Mouse (Mus musculus) forebrain, embryonic 11.5 days (tissue): Measurements from ENCODE around the gene Pxdn. TPM values are rescaled to one million over a fixed set of nuclear protein-coding genes. Genes with fewer than 3 reads are reported as not detected.

ENCODE experiments used
- ATAC-seq: fragments of 200-750 bp; cut with Nextera tagmentation; replicated peaks from 2 replicates; pipeline ENCODE4 v1.8.0; 2017; ENCODE audit warnings: moderate TSS enrichment; ENCODE audit not compliant: low FRiP score
- DNase-seq: peaks from one replicate; pipeline ENCODE4 v3.0.0-alpha.2; 2017; ENCODE audit warnings: low spot score
- H3K27ac ChIP-seq: fragments of 300-500 bp; sonication (generic); 2 replicates; pipeline ENCODE4 v1.5.1; 2014; ENCODE audit warnings: low read depth, low read length
- H3K27me3 ChIP-seq: fragments of 300-500 bp; sonication (generic); 2 replicates; pipeline ENCODE4 v1.6.1; 2014; ENCODE audit warnings: mild to moderate bottlenecking, low read length, mixed read lengths; ENCODE audit not compliant: control insufficient read depth, insufficient read depth
- H3K36me3 ChIP-seq: fragments of 300-500 bp; sonication (generic); 2 replicates; pipeline ENCODE4 v1.6.1; 2014; ENCODE audit warnings: mild to moderate bottlenecking, low read length, moderate library complexity, mixed read lengths; ENCODE audit not compliant: control insufficient read depth, insufficient read depth
- H3K4me1 ChIP-seq: fragments of 300-500 bp; sonication (generic); replicated peaks from 2 replicates; pipeline ENCODE4 v1.6.1; 2014; ENCODE audit warnings: low read length, mixed read lengths; ENCODE audit not compliant: control insufficient read depth, insufficient read depth
- H3K4me2 ChIP-seq: fragments of 300-500 bp; sonication (generic); 2 replicates; pipeline ENCODE4 v1.6.1; 2014; ENCODE audit warnings: low read depth, mild to moderate bottlenecking, low read length, moderate library complexity, mixed read lengths; ENCODE audit not compliant: severe bottlenecking
- H3K4me3 ChIP-seq: fragments of 300-500 bp; sonication (generic); 2 replicates; pipeline ENCODE4 v1.5.1; 2014; ENCODE audit warnings: low read depth, low read length
- H3K9ac ChIP-seq: fragments of 300-500 bp; sonication (generic); 2 replicates; pipeline ENCODE4 v1.6.1; 2014; ENCODE audit warnings: low read length
- H3K9me3 ChIP-seq: fragments of 300-500 bp; sonication (generic); 2 replicates; pipeline ENCODE4 v1.6.1; 2016; ENCODE audit warnings: low read length, mixed read lengths; ENCODE audit not compliant: control insufficient read depth
- WGBS: fragments of 180-500 bp; shearing (Covaris S2); extraction: QIAGEN DNeasy Blood & Tissue Kit; methylation state at CpG from one replicate; pipeline ENCODE4 v1.1.7; 2014; 5-methylcytosine and 5-hydroxymethylcytosine counted together
- polyA plus RNA-seq: library from polyadenylated mRNA; unstranded; fragments of >200 nt; fragmentation: Nextera tagmentation; extraction: Ambion mirVana; gene quantifications from 2 replicates; pipeline ENCODE4 v1.2.1, GENCODE M21; 2014

Pxdn gene
- polyA plus RNA-seq, 1 experiment from 2014 or later: 73.7 TPM

GRCm38 (mm10) chr12:29961041-29961440 is 23.6 kb downstream of the Pxdn start:
- H3K36me3 ChIP-seq: no peaks in the 10 kb centered on the region
- no peak overlapping the region for H3K4me2 ChIP-seq
- no peak overlapping the region for H3K27ac ChIP-seq
- ATAC-seq: no peak
- H3K9ac ChIP-seq: no peak overlapping the region
- no peaks in the 10 kb centered on the region for H3K27me3 ChIP-seq
- H3K4me1 ChIP-seq: 0 out of 2 replicates have a peak, but pooled peaks cover 2% of the 10 kb centered on the region
- no peak for DNase-seq
- H3K9me3 ChIP-seq: no peaks in the 10 kb centered on the region
- no peak overlapping the region for H3K4me3 ChIP-seq
- WGBS: 90% methylated on average over 1 of the region's 1 CpGs

GRCm38 (mm10) chr12:29965016-29965415 is 27.6 kb downstream of the Pxdn start:
- H3K27ac ChIP-seq: no peak overlapping the region
- H3K4me3 ChIP-seq: no peak overlapping the region
- DNase-seq (no peak), ATAC-seq (no peak)
- no peak overlapping the region for H3K9ac ChIP-seq
- no peaks in the 10 kb centered on the region for H3K27me3 ChIP-seq
- no peaks in the 10 kb centered on the region for H3K9me3 ChIP-seq
- no peak overlapping the region for H3K4me2 ChIP-seq
- no peaks in the 10 kb centered on the region for H3K36me3 ChIP-seq
- 95% methylated on average over 6 of the region's 6 CpGs for WGBS
- H3K4me1 ChIP-seq: 0 out of 2 replicates have a peak, but pooled peaks cover 2% of the 10 kb centered on the region

GRCm38 (mm10) chr12:29971795-29972464 is 34.5 kb downstream of the Pxdn start:
- Histone ChIP-seq H3K9ac (no peak overlapping the region), H3K36me3 (peaks cover 3% of the 10 kb centered on the region; the same call in 1 of the 2 replicates), H3K27me3 (no peaks in the 10 kb centered on the region), H3K9me3 (no peaks in the 10 kb centered on the region), H3K27ac (no peak overlapping the region), H3K4me3 (no peak overlapping the region), H3K4me2 (no peak overlapping the region), H3K4me1 (no peaks in the 10 kb centered on the region)
- WGBS: 86% methylated on average over 7 of the region's 7 CpGs
- no peak for DNase-seq
- no peak for ATAC-seq

DNA sequence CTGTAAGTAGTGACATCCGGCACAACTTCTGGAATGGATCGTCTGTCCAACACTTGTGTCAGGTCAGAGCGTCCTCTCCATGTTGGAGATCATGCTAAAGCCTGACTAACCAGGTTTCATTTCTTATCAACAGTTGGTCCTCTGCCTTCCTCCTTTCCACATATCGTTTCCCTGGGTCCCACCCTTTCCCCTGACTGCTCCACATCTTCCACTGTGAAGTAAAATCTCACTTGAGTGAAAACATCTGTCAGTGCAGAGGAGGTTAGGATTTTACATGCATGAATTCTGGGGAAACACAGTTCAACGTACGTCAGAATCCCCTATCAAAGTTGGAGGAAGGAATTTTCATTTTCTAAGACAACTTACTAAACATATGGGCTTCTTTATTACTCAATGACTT is 35.1 kb downstream of the Pxdn start:
- H3K27me3 ChIP-seq: no peaks in the 10 kb centered on the region
- H3K9me3 ChIP-seq: no peaks in the 10 kb centered on the region
- WGBS: 86% methylated on average over 6 of the region's 6 CpGs
- H3K36me3 ChIP-seq: peaks cover 3% of the 10 kb centered on the region; the same call in 1 of the 2 replicates
- H3K4me2 ChIP-seq: no peak overlapping the region
- no peak overlapping the region for H3K9ac ChIP-seq
- H3K27ac ChIP-seq: no peak overlapping the region
- ATAC-seq (no peak), DNase-seq (no peak)
- H3K4me3 ChIP-seq: no peak overlapping the region
- H3K4me1 ChIP-seq: no peaks in the 10 kb centered on the region

DNA sequence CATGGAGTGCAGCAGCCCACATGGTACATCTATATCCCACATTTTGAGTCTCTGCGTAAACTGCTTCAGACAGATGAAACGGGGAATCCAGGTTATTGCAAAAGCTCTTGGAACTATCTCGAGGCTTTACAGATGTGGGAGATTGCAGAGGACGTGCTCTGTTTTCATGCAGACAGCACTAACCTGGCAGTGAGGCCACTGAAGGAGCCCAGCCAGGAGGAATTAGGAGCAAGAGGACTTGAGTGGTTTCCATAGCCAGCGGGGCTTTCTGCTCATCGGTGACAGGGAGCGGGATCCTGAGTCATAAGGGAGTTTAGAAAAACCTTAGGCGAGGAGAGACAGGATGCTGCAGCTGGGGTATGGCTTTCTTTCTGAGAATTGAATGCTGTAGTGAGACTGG is 42.7 kb downstream of the Pxdn start:
- Histone ChIP-seq H3K27me3 (no peaks in the 10 kb centered on the region), H3K9me3 (no peaks in the 10 kb centered on the region), H3K9ac (no peak overlapping the region), H3K4me3 (no peak overlapping the region), H3K27ac (no peak overlapping the region), H3K4me1 (no peaks in the 10 kb centered on the region), H3K36me3 (peaks cover 10% of the 10 kb centered on the region; the same call in 1 of the 2 replicates), H3K4me2 (no peak overlapping the region)
- DNase-seq (no peak), ATAC-seq (no peak)
- 88% methylated on average over 8 of the region's 8 CpGs for WGBS

- Histone ChIP-seq H3K4me2 (no peak overlapping the region), H3K36me3 (peaks cover 10% of the 10 kb centered on the region; the same call in 1 of the 2 replicates), H3K27ac (no peak overlapping the region), H3K9me3 (no peaks in the 10 kb centered on the region), H3K4me3 (no peak overlapping the region), H3K27me3 (no peaks in the 10 kb centered on the region), H3K4me1 (no peaks in the 10 kb centered on the region), H3K9ac (no peak overlapping the region)
- DNase-seq (no peak), ATAC-seq (no peak)
- 94% methylated on average over 7 of the region's 7 CpGs for WGBS
Observed at GRCm38 (mm10) chr12:29981722-29982293, 44.4 kb downstream of the Pxdn start.

GRCm38 (mm10) chr12:29983190-29983589 is 45.8 kb downstream of the Pxdn start:
- Histone ChIP-seq H3K9ac (no peak overlapping the region), H3K27me3 (no peaks in the 10 kb centered on the region), H3K4me3 (no peak overlapping the region), H3K4me1 (no peaks in the 10 kb centered on the region), H3K9me3 (no peaks in the 10 kb centered on the region), H3K36me3 (peaks cover 10% of the 10 kb centered on the region; the same call in 1 of the 2 replicates), H3K27ac (no peak overlapping the region), H3K4me2 (no peak overlapping the region)
- WGBS: 91% methylated on average over 9 of the region's 9 CpGs
- ATAC-seq (no peak), DNase-seq (no peak)

GRCm38 (mm10) chr12:29985126-29985525 is 47.7 kb downstream of the Pxdn start:
- H3K9me3 ChIP-seq: no peaks in the 10 kb centered on the region
- H3K4me3 ChIP-seq: no peak overlapping the region
- no peak for ATAC-seq
- H3K4me1 ChIP-seq: no peaks in the 10 kb centered on the region
- peaks cover 10% of the 10 kb centered on the region; the same call in 1 of the 2 replicates for H3K36me3 ChIP-seq
- H3K9ac ChIP-seq: no peak overlapping the region
- H3K4me2 ChIP-seq: no peak overlapping the region
- WGBS: 87% methylated on average over 6 of the region's 6 CpGs
- no peak overlapping the region for H3K27ac ChIP-seq
- no peaks in the 10 kb centered on the region for H3K27me3 ChIP-seq
- DNase-seq: no peak

DNA sequence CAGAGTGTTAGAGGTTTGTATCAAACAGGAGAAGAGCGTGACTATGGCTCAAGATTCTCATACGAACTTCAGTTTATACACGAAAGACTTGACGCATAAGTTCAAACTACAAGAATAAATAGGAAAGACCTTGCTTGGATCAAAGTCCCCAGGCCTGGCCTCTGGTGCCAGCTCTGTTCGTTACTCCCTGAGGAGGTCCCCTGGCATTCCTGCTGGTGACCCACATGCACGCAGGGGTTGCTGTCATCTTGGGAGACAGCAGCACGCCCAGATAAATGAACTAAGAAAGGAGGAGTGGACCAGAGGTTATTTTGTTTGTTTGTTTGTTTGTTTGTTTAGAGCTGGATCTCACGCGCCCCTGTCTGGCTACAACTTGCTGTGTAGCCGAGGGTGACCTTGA is 48.8 kb downstream of the Pxdn start:
- Histone ChIP-seq H3K4me3 (no peak overlapping the region), H3K4me2 (no peak overlapping the region), H3K36me3 (peaks cover 10% of the 10 kb centered on the region; the same call in 1 of the 2 replicates), H3K27ac (no peak overlapping the region), H3K4me1 (no peaks in the 10 kb centered on the region), H3K9me3 (no peaks in the 10 kb centered on the region), H3K27me3 (no peaks in the 10 kb centered on the region), H3K9ac (no peak overlapping the region)
- DNase-seq: no peak
- no peak for ATAC-seq
- 90% methylated on average over 10 of the region's 10 CpGs for WGBS
